Mouse (Mus musculus): ENCODE data around the gene Catsperb. TPM values are rescaled to one million over a fixed set of nuclear protein-coding genes. Genes with fewer than 3 reads are reported as not detected.
"Not testable (repeated sequence)": the region's sequence is repeated elsewhere in the genome, so short reads cannot be mapped to it uniquely, and the experiment has no call there.

Gene Catsperb
- polyA plus RNA-seq (2016; fragmentation: Nextera tagmentation; extraction: Ambion mirVana): not detected in 2 replicates

- not testable (repeated sequence) for H3K4me1 ChIP-seq; H3K27ac ChIP-seq; H3K36me3 ChIP-seq; H3K9me3 ChIP-seq (replicated peaks); H3K4me2 ChIP-seq (replicated peaks); H3K27me3 ChIP-seq; ATAC-seq (ENCODE audit: low FRiP score); H3K4me3 ChIP-seq; H3K9ac ChIP-seq
- WGBS: 76% methylated on average over 1 of the region's 1 CpGs
Measured at GRCm38 (mm10) chr12:101404353-101404752, at the start of gene Catsperb. TSS of gene Catsperb (plus strand) at chr12:101404653.

- ATAC-seq (ENCODE audit: low FRiP score); H3K27me3 ChIP-seq; H3K9ac ChIP-seq; H3K9me3 ChIP-seq (replicated peaks); H3K4me3 ChIP-seq; H3K27ac ChIP-seq; H3K36me3 ChIP-seq; H3K4me1 ChIP-seq; H3K4me2 ChIP-seq (replicated peaks): not testable (repeated sequence)
- WGBS: 82% methylated on average over 1 of the region's 1 CpGs
Measured at GRCm38 (mm10) chr12:101361468-101361867, 43.0 kb upstream of the Catsperb start.

GRCm38 (mm10) chr12:101381460-101381859, 23.0 kb upstream of the Catsperb start:
- H3K36me3 ChIP-seq; H3K4me2 ChIP-seq (replicated peaks); H3K9ac ChIP-seq; ATAC-seq (ENCODE audit: low FRiP score); H3K27me3 ChIP-seq; H3K4me1 ChIP-seq; H3K9me3 ChIP-seq (replicated peaks); H3K27ac ChIP-seq; H3K4me3 ChIP-seq: not testable (repeated sequence)
- WGBS: 75% methylated on average over 1 of the region's 1 CpGs

GRCm38 (mm10) chr12:101426131-101426530, 21.7 kb downstream of the Catsperb start:
- no peak overlapping the region for H3K4me3 ChIP-seq
- no peak for ATAC-seq (ENCODE audit: low FRiP score)
- H3K9ac ChIP-seq: no peak overlapping the region
- H3K9me3 ChIP-seq (replicated peaks): no peaks in the 10 kb centered on the region
- H3K4me1 ChIP-seq: no peaks in the 10 kb centered on the region
- H3K4me2 ChIP-seq (replicated peaks): no peak overlapping the region
- 83% methylated on average over 1 of the region's 1 CpGs for WGBS
- no peaks in the 10 kb centered on the region for H3K36me3 ChIP-seq
- no peak overlapping the region for H3K27ac ChIP-seq
- no peaks in the 10 kb centered on the region for H3K27me3 ChIP-seq

- WGBS: 92% methylated on average over 5 of the region's 5 CpGs
- no peak overlapping the region for H3K4me3 ChIP-seq
- H3K4me1 ChIP-seq: no peaks in the 10 kb centered on the region
- H3K27ac ChIP-seq: no peak overlapping the region
- no peak for ATAC-seq (ENCODE audit: low FRiP score)
- no peak overlapping the region for H3K4me2 ChIP-seq (replicated peaks)
- H3K9me3 ChIP-seq (replicated peaks): no peaks in the 10 kb centered on the region
- no peaks in the 10 kb centered on the region for H3K27me3 ChIP-seq
- no peaks in the 10 kb centered on the region for H3K36me3 ChIP-seq
- no peak overlapping the region for H3K9ac ChIP-seq
Measured at GRCm38 (mm10) chr12:101462051-101462450, 57.6 kb downstream of the Catsperb start.

GRCm38 (mm10) chr12:101483571-101483970, 79.1 kb downstream of the Catsperb start:
- Histone ChIP-seq H3K27ac (no peak overlapping the region), H3K27me3 (no peaks in the 10 kb centered on the region), H3K9ac (no peak overlapping the region), H3K4me2 (replicated peaks) (no peak overlapping the region), H3K36me3 (no peaks in the 10 kb centered on the region), H3K9me3 (replicated peaks) (no peaks in the 10 kb centered on the region), H3K4me3 (no peak overlapping the region), H3K4me1 (no peaks in the 10 kb centered on the region)
- ATAC-seq (ENCODE audit: low FRiP score): no peak

GRCm38 (mm10) chr12:101511326-101511725, 106.9 kb downstream of the Catsperb start:
- H3K27me3 ChIP-seq; H3K4me1 ChIP-seq; H3K4me2 ChIP-seq (replicated peaks); ATAC-seq (ENCODE audit: low FRiP score); H3K4me3 ChIP-seq; H3K9ac ChIP-seq; H3K27ac ChIP-seq; H3K9me3 ChIP-seq (replicated peaks); H3K36me3 ChIP-seq: not testable (repeated sequence)
- WGBS: 87% methylated on average over 2 of the region's 2 CpGs

- not testable (repeated sequence) for H3K9me3 ChIP-seq (replicated peaks); H3K4me1 ChIP-seq; H3K27ac ChIP-seq; H3K36me3 ChIP-seq; H3K4me3 ChIP-seq; H3K9ac ChIP-seq; H3K27me3 ChIP-seq; ATAC-seq (ENCODE audit: low FRiP score); H3K4me2 ChIP-seq (replicated peaks)
Measured at GRCm38 (mm10) chr12:101606622-101607021, 202.2 kb downstream of the Catsperb start.

GRCm38 (mm10) chr12:101633137-101633536, 228.7 kb downstream of the Catsperb start:
- Histone ChIP-seq H3K36me3 (no peaks in the 10 kb centered on the region), H3K9me3 (replicated peaks) (no peaks in the 10 kb centered on the region), H3K27ac (no peak overlapping the region), H3K9ac (no peak overlapping the region), H3K4me1 (no peaks in the 10 kb centered on the region), H3K27me3 (no peaks in the 10 kb centered on the region), H3K4me3 (no peak overlapping the region), H3K4me2 (replicated peaks) (no peak overlapping the region)
- no peak for ATAC-seq (ENCODE audit: low FRiP score)
- 97% methylated on average over 1 of the region's 1 CpGs for WGBS

GRCm38 (mm10) chr12:101667502-101667901, 263.0 kb downstream of the Catsperb start:
- no peak for ATAC-seq (ENCODE audit: low FRiP score)
- WGBS: 88% methylated on average over 2 of the region's 2 CpGs

More at GRCm38 (mm10) chr12:101667502-101667901, 263.0 kb downstream of the Catsperb start:
- Histone ChIP-seq H3K4me2 (replicated peaks) (no peak overlapping the region), H3K9me3 (replicated peaks) (no peaks in the 10 kb centered on the region), H3K9ac (no peak overlapping the region), H3K4me1 (no peaks in the 10 kb centered on the region), H3K36me3 (no peaks in the 10 kb centered on the region), H3K27me3 (no peaks in the 10 kb centered on the region), H3K4me3 (no peak overlapping the region), H3K27ac (no peak overlapping the region)

Small RNAs within 50 kb of the gene (microRNA-seq; reads per million reads assigned to microRNA genes)
- not detected for gene Gm24542
